In genomic region chr16:87305251-87306011, GRCm38 (mm10) we compare ENCODE assay signal across 18 mouse cellular contexts. TPM values are rescaled to one million over a fixed set of nuclear protein-coding genes. Genes with fewer than 3 reads are reported as not detected.
DNase-seq lines count a peak whose midpoint lies in the region; ATAC-seq and TF ChIP-seq lines count a peak whose summit lies in the region.
"Had no signal": no experiment of that assay in that cellular context is flagged by ENCODE, and none has a peak within 500 bp of the region (broad histone marks: within the 10 kb centered on the region; RNA-seq: fewer than 3 reads in every experiment).

No protein-coding gene starts in this region.

- H3K4me1 ChIP-seq in lung, postnatal 0 days (ENCODE audit: insufficient read depth, low read depth, low read length), result no peaks in the 10 kb centered on the region
- H3K4me1 ChIP-seq in heart, embryonic 16.5 days (ENCODE audit: control insufficient read depth, insufficient read depth, low read length), result peaks cover 20% of the 10 kb centered on the region
- H3K4me1 ChIP-seq: embryonic facial prominence, embryonic 10.5 days; limb, embryonic 15.5 days had no signal

- no peak overlapping the region for H3K27ac ChIP-seq in lung, postnatal 0 days (ENCODE audit: low read length)
- H3K27ac ChIP-seq in heart, embryonic 16.5 days (ENCODE audit: low read length), result peak overlapping the region; percentile 94
- H3K27ac ChIP-seq: embryonic facial prominence, embryonic 10.5 days; hindbrain, embryonic 14.5 days; limb, embryonic 15.5 days had no signal

- H3K4me3 ChIP-seq in lung, postnatal 0 days (ENCODE audit: low read depth, low read length), result no peak overlapping the region
- no peak overlapping the region for H3K4me3 ChIP-seq in heart, embryonic 16.5 days (ENCODE audit: low read length)
- H3K4me3 ChIP-seq in myocyte, result no peak overlapping the region
- H3K4me3 ChIP-seq: embryonic facial prominence, embryonic 10.5 days; limb, embryonic 15.5 days had no signal

- no peaks in the 10 kb centered on the region for H3K36me3 ChIP-seq in lung, postnatal 0 days (ENCODE audit: insufficient read depth, low read length)
- no peaks in the 10 kb centered on the region for H3K36me3 ChIP-seq in heart, embryonic 16.5 days (ENCODE audit: control insufficient read depth, insufficient read depth)
- H3K36me3 ChIP-seq in myocyte (ENCODE audit: control insufficient read depth, insufficient read depth), result no peaks in the 10 kb centered on the region
- H3K36me3 ChIP-seq: embryonic facial prominence, embryonic 10.5 days; limb, embryonic 15.5 days had no signal

- ATAC-seq in lung, postnatal 0 days, result 0 out of 2 replicates have a peak, but pooled peaks have one; percentile 3
- ATAC-seq in heart, embryonic 16.5 days (replicated peaks; ENCODE audit: extremely low read depth, insufficient read depth, low FRiP score), result peak; percentile 54
- ATAC-seq: Patski had no signal

- no peak for TF ChIP-seq POLR2A in myocyte (IDR thresholded peaks at IDR 0.05; ENCODE audit: insufficient read length, low read depth)

- H3ac ChIP-seq in myocyte (ENCODE audit: control insufficient read depth, insufficient read length), result no peak overlapping the region

- no peaks in the 10 kb centered on the region for H3K9me3 ChIP-seq in lung, postnatal 0 days (ENCODE audit: low read length)
- H3K9me3 ChIP-seq in heart, embryonic 16.5 days (replicated peaks; ENCODE audit: control insufficient read depth, low read length), result no peaks in the 10 kb centered on the region
- H3K9me3 ChIP-seq: embryonic facial prominence, embryonic 10.5 days; limb, embryonic 15.5 days had no signal

- H3K27me3 ChIP-seq in lung, postnatal 0 days (replicated peaks; ENCODE audit: insufficient read depth, low read length), result no peaks in the 10 kb centered on the region
- H3K27me3 ChIP-seq in heart, embryonic 16.5 days (ENCODE audit: control insufficient read depth, insufficient read depth, low read length), result no peaks in the 10 kb centered on the region
- no peaks in the 10 kb centered on the region for H3K27me3 ChIP-seq in myocyte (ENCODE audit: control insufficient read depth, insufficient read depth, insufficient read length)
- H3K27me3 ChIP-seq: limb, embryonic 15.5 days; Patski had no signal

- H3K4me2 ChIP-seq in lung, postnatal 0 days (replicated peaks; ENCODE audit: low read depth, low read length), result no peak overlapping the region
- no peak overlapping the region for H3K4me2 ChIP-seq in heart, embryonic 16.5 days (ENCODE audit: low read depth, low read length)
- peak overlapping the region; percentile 88 for H3K4me2 ChIP-seq in myocyte (ENCODE audit: low read depth)
- H3K4me2 ChIP-seq: hindbrain, embryonic 14.5 days; limb, embryonic 15.5 days; lung, embryonic 14.5 days; midbrain, embryonic 11.5 days had no signal

- DNase-seq in lung, postnatal 0 days (ENCODE audit: low spot score), result peak; percentile 39
- DNase-seq in lung, postnatal 4 days, result no peak
- DNase-seq in heart, adult 9 months (ENCODE audit: low spot score in 2 of 2), result peak; percentile 39 to 42
- no peak for DNase-seq in B cell, adult 2 months
- DNase-seq in gastrocnemius, postnatal 4 days (ENCODE audit: low spot score in 2 of 2), result no peak
- DNase-seq: adrenal gland, adult 8-10 months; cerebellum, adult 9-11 months; gastrocnemius, postnatal 25 days; lung, embryonic 14.5 days; right cerebral cortex, postnatal 14 days; thymus, adult 18-20 months had no signal

- H3K9ac ChIP-seq in lung, postnatal 0 days (replicated peaks; ENCODE audit: low read depth), result no peak overlapping the region
- H3K9ac ChIP-seq in heart, embryonic 16.5 days (ENCODE audit: low read length), result no peak overlapping the region
- H3K9ac ChIP-seq: hindbrain, embryonic 14.5 days; limb, embryonic 15.5 days; lung, embryonic 14.5 days had no signal

- no peaks in the 10 kb centered on the region for H3K79me2 ChIP-seq in myocyte (ENCODE audit: control insufficient read depth, insufficient read depth)

- no peak for TF ChIP-seq CTCF in lung, postnatal 0 days (IDR thresholded peaks at IDR 0.05)

- TF ChIP-seq EP300 in lung, postnatal 0 days (IDR thresholded peaks at IDR 0.05), result peak; percentile 66

- 63% methylated on average over 11 of the region's 11 CpGs for WGBS in lung, postnatal 0 days
- WGBS in heart, embryonic 16.5 days, result 42% methylated on average over 11 of the region's 11 CpGs

TF ChIP-seq in myocyte, 11 proteins besides CTCF, POLR2A, EP300 and RAD21:
- TF ChIP-seq MYOD1 (IDR thresholded peaks at IDR 0.05; ENCODE audit: control insufficient read depth in 1 of 3, insufficient read length in 2 of 3, low read depth in 2 of 3) (no peak), MYOG (IDR thresholded peaks at IDR 0.05; ENCODE audit: control insufficient read depth in 1 of 3, insufficient read depth in 1 of 3, insufficient read length in 2 of 3, low read depth in 2 of 3) (no peak), TCF3 (IDR thresholded peaks at IDR 0.05; ENCODE audit: insufficient read length, low read depth) (no peak), REST (IDR thresholded peaks at IDR 0.05; ENCODE audit: insufficient read depth, insufficient read length) (no peak)
TF ChIP-seq in myocyte: peak in this region for 0.

RNA-seq across cellular contexts. Expression of gene N6amt1, which starts 48.6 kb away (rescaled TPM):
- 20.0 and 23.4 TPM in 2 replicates for polyA plus RNA-seq in lung, postnatal 0 days (2015; fragmentation: Nextera tagmentation; extraction: Ambion mirVana)
- polyA plus RNA-seq in heart, embryonic 16.5 days (2015; fragmentation: Nextera tagmentation; extraction: Ambion mirVana), result 23.9 and 24.3 TPM in 2 replicates
- 6.2 TPM for polyA plus RNA-seq in myocyte (2012; fragmentation: generic; extraction: Trizol)
- 10 to 100 TPM; 14.0 to 14.4 TPM for total RNA-seq in gastrocnemius, postnatal 4 days (2021)

Comparison
In these comparisons a context has a peak if more than half of its experiments do, and no peak if none do; other contexts are left out.
1. DNase-seq: peak in lung, postnatal 0 days (single experiment) and heart, adult 9 months (2 of 2); none in lung, postnatal 4 days (0 of 2), B cell, adult 2 months (0 of 2) and gastrocnemius, postnatal 4 days (0 of 2).